Mouse (Mus musculus) midbrain, embryonic 10.5 days (tissue): ENCODE measurements around the gene Cacna1s. TPM values are rescaled to one million over a fixed set of nuclear protein-coding genes. Genes with fewer than 3 reads are reported as not detected.

ENCODE experiments used
- DNase-seq: peaks from one replicate; pipeline ENCODE4 v3.0.0-alpha.2; 2017; ENCODE audit warnings: low spot score
- H3K27ac ChIP-seq: fragments of 300-500 bp; sonication (generic); replicated peaks from 2 replicates; pipeline ENCODE4 v1.5.1; 2016; ENCODE audit warnings: mild to moderate bottlenecking
- H3K27me3 ChIP-seq: fragments of 300-500 bp; sonication (generic); 2 replicates; pipeline ENCODE4 v1.6.1; 2016; ENCODE audit warnings: low read depth, mild to moderate bottlenecking; ENCODE audit not compliant: poor library complexity, severe bottlenecking
- H3K36me3 ChIP-seq: fragments of 300-500 bp; sonication (generic); 2 replicates; pipeline ENCODE4 v1.6.1; 2016; ENCODE audit warnings: mild to moderate bottlenecking, moderate library complexity
- H3K4me1 ChIP-seq: fragments of 300-500 bp; sonication (generic); 2 replicates; pipeline ENCODE4 v1.6.1; 2016
- H3K4me3 ChIP-seq: fragments of 300-500 bp; sonication (generic); 2 replicates; pipeline ENCODE4 v1.5.1; 2016; ENCODE audit warnings: mild to moderate bottlenecking, moderate library complexity
- H3K9me3 ChIP-seq: fragments of 300-500 bp; sonication (generic); replicated peaks from 2 replicates; pipeline ENCODE4 v1.6.1; 2016; ENCODE audit warnings: mild to moderate bottlenecking
- WGBS: fragments of 180-500 bp; shearing (Covaris S2); methylation state at CpG from one replicate; pipeline ENCODE4 v1.1.7; 2016; 5-methylcytosine and 5-hydroxymethylcytosine counted together
- polyA plus RNA-seq: library from polyadenylated mRNA; unstranded; fragments of >200 nt; fragmentation: Nextera tagmentation; extraction: Ambion mirVana; gene quantifications from 2 replicates; pipeline ENCODE4 v1.2.1, GENCODE M21; 2016

Gene Cacna1s
- polyA plus RNA-seq, 1 experiment from 2014 or later, result not detected

- no peak for DNase-seq
- 77% methylated on average over 4 of the region's 4 CpGs for WGBS
- H3K4me3 ChIP-seq, result no peak overlapping the region
- no peaks in the 10 kb centered on the region for H3K27me3 ChIP-seq
- H3K27ac ChIP-seq, result no peak overlapping the region
- no peaks in the 10 kb centered on the region for H3K36me3 ChIP-seq
- H3K4me1 ChIP-seq, result peaks cover 30% of the 10 kb centered on the region
- H3K9me3 ChIP-seq, result no peaks in the 10 kb centered on the region
Measured at GRCm38 (mm10) chr1:136102094-136102493, 49.5 kb downstream of the Cacna1s start.

GRCm38 (mm10) chr1:136102551-136102950 lies 50.0 kb downstream of the Cacna1s start:
- no peak overlapping the region for H3K4me3 ChIP-seq
- no peaks in the 10 kb centered on the region for H3K27me3 ChIP-seq
- no peak overlapping the region; the same call in 1 of the 2 replicates for H3K27ac ChIP-seq
- WGBS, result 83% methylated on average over 3 of the region's 3 CpGs
- H3K9me3 ChIP-seq, result no peaks in the 10 kb centered on the region
- H3K36me3 ChIP-seq, result no peaks in the 10 kb centered on the region
- no peak for DNase-seq
- peaks cover 30% of the 10 kb centered on the region for H3K4me1 ChIP-seq

GRCm38 (mm10) chr1:136102981-136103380 lies 50.4 kb downstream of the Cacna1s start:
- H3K27ac ChIP-seq, result no peak overlapping the region; the same call in 1 of the 2 replicates

GRCm38 (mm10) chr1:136103696-136104095 lies 51.1 kb downstream of the Cacna1s start:
- 90% methylated on average over 7 of the region's 7 CpGs for WGBS
- DNase-seq, result no peak
- no peak overlapping the region for H3K4me3 ChIP-seq
- H3K4me1 ChIP-seq, result peaks cover 30% of the 10 kb centered on the region
- no peaks in the 10 kb centered on the region for H3K36me3 ChIP-seq
- no peaks in the 10 kb centered on the region for H3K27me3 ChIP-seq
- H3K27ac ChIP-seq, result no peak overlapping the region; the same call in 1 of the 2 replicates
- no peaks in the 10 kb centered on the region for H3K9me3 ChIP-seq

More at GRCm38 (mm10) chr1:136102981-136103380, 50.4 kb downstream of the Cacna1s start:
- H3K27me3 ChIP-seq, result no peaks in the 10 kb centered on the region
- peaks cover 30% of the 10 kb centered on the region for H3K4me1 ChIP-seq
- DNase-seq, result no peak
- H3K9me3 ChIP-seq, result no peaks in the 10 kb centered on the region
- H3K4me3 ChIP-seq, result no peak overlapping the region
- no peaks in the 10 kb centered on the region for H3K36me3 ChIP-seq
- WGBS, result 83% methylated on average over 2 of the region's 2 CpGs

GRCm38 (mm10) chr1:136104741-136105140 lies 52.2 kb downstream of the Cacna1s start:
- Histone ChIP-seq H3K27me3 (no peaks in the 10 kb centered on the region), H3K4me1 (peaks cover 30% of the 10 kb centered on the region), H3K9me3 (no peaks in the 10 kb centered on the region), H3K4me3 (no peak overlapping the region), H3K36me3 (no peaks in the 10 kb centered on the region), H3K27ac (peak overlapping the region; percentile 43; the same call in 1 of the 2 replicates)
- no peak for DNase-seq
- 64% methylated on average over 4 of the region's 4 CpGs for WGBS

GRCm38 (mm10) chr1:136109464-136109863 lies 56.9 kb downstream of the Cacna1s start:
- 91% methylated on average over 2 of the region's 2 CpGs for WGBS
- no peaks in the 10 kb centered on the region for H3K36me3 ChIP-seq
- DNase-seq, result no peak
- H3K4me3 ChIP-seq, result no peak overlapping the region
- H3K27ac ChIP-seq, result no peak overlapping the region
- no peaks in the 10 kb centered on the region for H3K27me3 ChIP-seq
- peaks cover 12% of the 10 kb centered on the region for H3K4me1 ChIP-seq
- H3K9me3 ChIP-seq, result 0 out of 2 replicates have a peak, but pooled peaks cover 3% of the 10 kb centered on the region

- H3K4me3 ChIP-seq, result no peak overlapping the region
Measured at GRCm38 (mm10) chr1:136116183-136116582, 63.6 kb downstream of the Cacna1s start.

GRCm38 (mm10) chr1:136117069-136117468 lies 64.5 kb downstream of the Cacna1s start:
- H3K4me3 ChIP-seq, result no peak overlapping the region
- WGBS, result 85% methylated on average over 9 of the region's 9 CpGs
- H3K36me3 ChIP-seq, result no peaks in the 10 kb centered on the region
- 0 out of 2 replicates have a peak, but pooled peaks cover 3% of the 10 kb centered on the region for H3K9me3 ChIP-seq
- peaks cover 21% of the 10 kb centered on the region for H3K4me1 ChIP-seq
- H3K27me3 ChIP-seq, result no peaks in the 10 kb centered on the region
- no peak for DNase-seq
- no peak overlapping the region for H3K27ac ChIP-seq

More at GRCm38 (mm10) chr1:136116183-136116582, 63.6 kb downstream of the Cacna1s start:
- WGBS, result 36% methylated on average over 3 of the region's 3 CpGs
- Histone ChIP-seq H3K4me1 (peaks cover 21% of the 10 kb centered on the region), H3K36me3 (no peaks in the 10 kb centered on the region), H3K27me3 (no peaks in the 10 kb centered on the region), H3K27ac (no peak overlapping the region), H3K9me3 (0 out of 2 replicates have a peak, but pooled peaks cover 3% of the 10 kb centered on the region)
- DNase-seq, result peak; percentile 53

GRCm38 (mm10) chr1:136118875-136119274 lies 66.3 kb downstream of the Cacna1s start:
- Histone ChIP-seq H3K9me3 (no peaks in the 10 kb centered on the region), H3K4me1 (peaks cover 21% of the 10 kb centered on the region), H3K4me3 (no peak overlapping the region), H3K27ac (peak overlapping the region; percentile 52; the same call in 1 of the 2 replicates), H3K27me3 (no peaks in the 10 kb centered on the region), H3K36me3 (no peaks in the 10 kb centered on the region)
- WGBS, result 40% methylated on average over 8 of the region's 8 CpGs
- DNase-seq, result no peak

- no peak for DNase-seq
- Histone ChIP-seq H3K9me3 (no peaks in the 10 kb centered on the region), H3K27ac (peak overlapping the region; percentile 52; the same call in 1 of the 2 replicates), H3K27me3 (no peaks in the 10 kb centered on the region), H3K4me3 (no peak overlapping the region), H3K4me1 (peaks cover 21% of the 10 kb centered on the region), H3K36me3 (no peaks in the 10 kb centered on the region)
- 83% methylated on average over 7 of the region's 7 CpGs for WGBS
Measured at GRCm38 (mm10) chr1:136119571-136120262, 67.2 kb downstream of the Cacna1s start.

- Histone ChIP-seq H3K4me1 (peaks cover 21% of the 10 kb centered on the region), H3K4me3 (no peak overlapping the region), H3K9me3 (no peaks in the 10 kb centered on the region), H3K27ac (0 out of 2 replicates have a peak overlapping the region, but pooled peaks have one; percentile 52), H3K36me3 (no peaks in the 10 kb centered on the region), H3K27me3 (no peaks in the 10 kb centered on the region)
- WGBS, result 72% methylated on average over 1 of the region's 1 CpGs
- DNase-seq, result no peak
Measured at GRCm38 (mm10) chr1:136120263-136120603, 67.7 kb downstream of the Cacna1s start.

GRCm38 (mm10) chr1:136120785-136121184 lies 68.2 kb downstream of the Cacna1s start:
- no peaks in the 10 kb centered on the region for H3K36me3 ChIP-seq
- no peaks in the 10 kb centered on the region for H3K9me3 ChIP-seq
- WGBS, result 51% methylated on average over 6 of the region's 6 CpGs
- no peak for DNase-seq
- peaks cover 21% of the 10 kb centered on the region for H3K4me1 ChIP-seq
- no peak overlapping the region for H3K4me3 ChIP-seq
- H3K27ac ChIP-seq, result no peak overlapping the region
- no peaks in the 10 kb centered on the region for H3K27me3 ChIP-seq

GRCm38 (mm10) chr1:136122030-136122429 lies 69.5 kb downstream of the Cacna1s start:
- Histone ChIP-seq H3K9me3 (no peaks in the 10 kb centered on the region), H3K4me1 (peaks cover 21% of the 10 kb centered on the region), H3K27ac (no peak overlapping the region), H3K4me3 (no peak overlapping the region), H3K36me3 (no peaks in the 10 kb centered on the region), H3K27me3 (no peaks in the 10 kb centered on the region)
- DNase-seq, result no peak
- 90% methylated on average over 8 of the region's 8 CpGs for WGBS
